Comparison of ENCODE assay signal across 12 mouse cellular contexts in the genomic region with DNA sequence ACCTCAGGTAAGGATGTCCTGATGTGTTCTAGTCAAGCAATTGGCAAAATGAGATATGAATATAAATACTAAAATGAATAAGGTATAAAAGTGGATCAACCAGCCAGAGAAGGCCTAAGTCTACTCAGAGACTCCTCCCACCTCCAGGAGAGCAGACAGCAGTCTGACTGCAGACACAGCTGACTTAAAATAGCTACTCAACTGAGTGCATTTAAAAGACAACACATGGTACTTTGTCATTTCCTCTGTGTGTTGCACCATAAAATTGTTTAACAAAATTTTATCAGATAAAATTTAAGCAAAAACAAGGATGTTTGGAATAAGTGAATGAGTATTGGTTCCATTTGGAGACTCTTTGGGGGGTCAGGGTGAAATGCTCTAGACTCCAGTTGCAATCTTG.
DNase-seq lines count a peak whose midpoint lies in the region; ATAC-seq and TF ChIP-seq lines count a peak whose summit lies in the region.
"Had no signal": no experiment of that assay in that cellular context is flagged by ENCODE, and none has a peak within 500 bp of the region (broad histone marks: within the 10 kb centered on the region; RNA-seq: fewer than 3 reads in every experiment).

No protein-coding gene starts in this region.

- no peaks in the 10 kb centered on the region for H3K36me3 ChIP-seq in heart, embryonic 15.5 days
- no peaks in the 10 kb centered on the region for H3K36me3 ChIP-seq in lung, embryonic 16.5 days (ENCODE audit: control insufficient read depth, insufficient read depth, low read length)
- H3K36me3 ChIP-seq in stomach, postnatal 0 days (ENCODE audit: control insufficient read depth, insufficient read depth, low read length) = no peaks in the 10 kb centered on the region
- H3K36me3 ChIP-seq: intestine, embryonic 15.5 days had no signal

- no peak for DNase-seq in heart, adult 8-10 months (ENCODE audit: low spot score)
- no peak for DNase-seq in lung, postnatal 14 days
- peak; percentile 78 for DNase-seq in brain, adult 2 months (ENCODE audit: low read depth, low spot score)
- peak; percentile 65 for DNase-seq in lung, postnatal 10 days
- no peak for DNase-seq in gastrocnemius, postnatal 25 days
- DNase-seq in stomach, postnatal 0 days (ENCODE audit: low spot score) = no peak
- DNase-seq: adrenal gland, postnatal 14 days; cerebellum, postnatal 10 days had no signal

- H3K27me3 ChIP-seq in heart, embryonic 15.5 days = no peaks in the 10 kb centered on the region
- no peaks in the 10 kb centered on the region for H3K27me3 ChIP-seq in lung, embryonic 16.5 days (ENCODE audit: control insufficient read depth, insufficient read depth, low read depth, low read length)
- no peaks in the 10 kb centered on the region for H3K27me3 ChIP-seq in stomach, postnatal 0 days (ENCODE audit: control insufficient read depth, insufficient read depth, low read length)
- H3K27me3 ChIP-seq: intestine, embryonic 15.5 days; Patski had no signal

- H3K27ac ChIP-seq in heart, embryonic 15.5 days = peak overlapping the region; percentile 77
- peak overlapping the region; percentile 87 for H3K27ac ChIP-seq in lung, embryonic 16.5 days (ENCODE audit: low read length)
- H3K27ac ChIP-seq in stomach, postnatal 0 days (replicated peaks) = no peak overlapping the region
- H3K27ac ChIP-seq: intestine, embryonic 15.5 days had no signal

- H3K4me3 ChIP-seq in heart, embryonic 15.5 days = no peak overlapping the region
- H3K4me3 ChIP-seq in lung, embryonic 16.5 days (ENCODE audit: low read length) = no peak overlapping the region
- H3K4me3 ChIP-seq in stomach, postnatal 0 days (ENCODE audit: low read depth, low read length) = no peak overlapping the region
- H3K4me3 ChIP-seq: intestine, embryonic 15.5 days had no signal

- H3K4me1 ChIP-seq in heart, embryonic 15.5 days (replicated peaks) = peaks cover 44% of the 10 kb centered on the region
- peaks cover 42% of the 10 kb centered on the region for H3K4me1 ChIP-seq in lung, embryonic 16.5 days (replicated peaks; ENCODE audit: control insufficient read depth, insufficient read depth, low read length)
- H3K4me1 ChIP-seq in stomach, postnatal 0 days (replicated peaks; ENCODE audit: control insufficient read depth, insufficient read depth) = peaks cover 8% of the 10 kb centered on the region; the same call in 1 of the 2 replicates

- no peak for TF ChIP-seq CTCF in stomach, postnatal 0 days (IDR thresholded peaks at IDR 0.05; ENCODE audit: low read depth)

- H3K9me3 ChIP-seq in heart, embryonic 15.5 days (replicated peaks) = no peaks in the 10 kb centered on the region
- no peaks in the 10 kb centered on the region for H3K9me3 ChIP-seq in lung, embryonic 16.5 days (ENCODE audit: control insufficient read depth, low read length)
- H3K9me3 ChIP-seq in stomach, postnatal 0 days (ENCODE audit: control insufficient read depth, low read length) = no peaks in the 10 kb centered on the region
- H3K9me3 ChIP-seq: intestine, embryonic 15.5 days had no signal

- no peak for TF ChIP-seq EP300 in stomach, postnatal 0 days (optimal IDR thresholded peaks at IDR 0.05)

- no peak overlapping the region for H3K4me2 ChIP-seq in heart, embryonic 15.5 days
- no peak overlapping the region for H3K4me2 ChIP-seq in lung, embryonic 16.5 days (ENCODE audit: low read depth, low read length)
- H3K4me2 ChIP-seq in stomach, postnatal 0 days (replicated peaks; ENCODE audit: low read depth) = no peak overlapping the region
- H3K4me2 ChIP-seq: intestine, embryonic 15.5 days had no signal

- H3K9ac ChIP-seq in heart, embryonic 15.5 days = no peak overlapping the region
- H3K9ac ChIP-seq in lung, embryonic 16.5 days (ENCODE audit: low read length) = no peak overlapping the region
- H3K9ac ChIP-seq in stomach, postnatal 0 days (ENCODE audit: low read length) = no peak overlapping the region
- H3K9ac ChIP-seq: intestine, embryonic 15.5 days had no signal

- no peak for ATAC-seq in heart, embryonic 15.5 days (replicated peaks; ENCODE audit: insufficient number of reproducible peaks, insufficient read depth, low FRiP score, low read depth)
- peak; percentile 78 for ATAC-seq in lung, embryonic 16.5 days (ENCODE audit: low read depth)
- ATAC-seq in stomach, postnatal 0 days (ENCODE audit: low FRiP score, low TSS enrichment) = no peak
- ATAC-seq: intestine, embryonic 15.5 days; Patski had no signal

Comparison
In these comparisons a context has a peak if more than half of its experiments do, and no peak if none do; other contexts are left out.
1. DNase-seq: peak in brain, adult 2 months (single experiment) and lung, postnatal 10 days (single experiment); none in heart, adult 8-10 months (single experiment), lung, postnatal 14 days (single experiment), gastrocnemius, postnatal 25 days (single experiment) and stomach, postnatal 0 days (single experiment).